ENCODE assay signal across 8 mouse cellular contexts in the genomic region with DNA sequence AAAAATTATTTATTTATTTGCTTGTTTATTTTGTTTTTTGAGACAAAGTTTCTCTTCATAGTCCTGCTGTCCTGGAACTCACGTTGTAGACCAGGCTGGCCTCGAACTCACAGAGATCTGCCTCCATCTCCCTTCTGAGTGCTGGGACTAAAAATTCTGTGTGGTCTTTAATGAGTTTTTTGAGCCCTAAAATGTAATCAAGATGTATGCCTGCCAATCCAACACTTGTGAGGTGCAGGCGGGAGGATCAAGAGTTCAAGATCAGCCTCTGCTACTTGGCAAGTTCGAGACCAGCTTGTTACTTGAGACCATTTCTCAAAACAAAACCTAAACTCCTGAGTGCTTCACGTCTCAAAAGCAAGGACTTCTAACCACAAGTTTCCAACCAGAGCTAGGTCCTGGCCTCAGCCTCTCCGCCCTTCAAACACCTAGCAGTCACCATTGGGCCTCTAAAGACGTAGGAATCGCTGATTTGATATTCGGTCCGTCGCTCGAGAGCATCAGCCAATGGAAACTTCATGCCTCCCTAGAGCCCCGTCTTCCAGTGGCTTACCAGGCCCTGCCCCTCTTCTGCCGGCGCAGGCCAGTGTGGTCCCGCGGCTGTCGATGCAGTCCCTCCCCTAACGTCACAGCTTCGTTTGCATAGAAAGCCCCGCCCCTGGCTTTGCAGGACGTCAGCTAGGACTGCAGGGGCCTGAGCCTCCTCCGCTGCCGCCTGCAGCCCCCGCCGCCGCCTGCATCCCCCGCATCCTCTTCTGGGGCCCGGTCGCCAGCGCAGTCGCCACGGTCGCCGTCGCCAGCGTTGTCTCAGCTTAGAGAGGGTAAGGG. TPM values are rescaled to one million over a fixed set of nuclear protein-coding genes. Genes with fewer than 3 reads are reported as not detected.
A peak's percentile ranks its signal among the peaks of the same experiment; 100 is the strongest.
DNase-seq lines count a peak whose midpoint lies in the region; ATAC-seq lines count a peak whose summit lies in the region.

A gene (plus strand): TSS at position 637 of the 828 bp plus-strand sequence.

- peak; percentile 96 for ATAC-seq in hindbrain, embryonic 13.5 days (ENCODE audit: low FRiP score)

- H3K4me2 ChIP-seq in hindbrain, embryonic 13.5 days: peak within 1 kb of the TSS; percentile 88

- WGBS in hindbrain, embryonic 13.5 days: 8% methylated on average over 37 of the region's 37 CpGs

- peak within 1 kb of the TSS; percentile 93 for H3K9ac ChIP-seq in hindbrain, embryonic 13.5 days

- DNase-seq in NIH3T3 (ENCODE audit: low read depth): peak; percentile 98
- peak; percentile 97 to 98 for DNase-seq in cerebellum, postnatal 10 days
- DNase-seq in frontal cortex, postnatal 14 days (ENCODE audit: low spot score in 2 of 2): peak; percentile 94 to 97
- DNase-seq in layer of hippocampus, postnatal 25 days (ENCODE audit: extremely low spot score in 1 of 2, low spot score in 1 of 2): peak; percentile 80 to 87
- peak; percentile 99 for DNase-seq in lung, postnatal 25 days (ENCODE audit: low spot score)
- peak; percentile 98 for DNase-seq in retina, embryonic 14.5 days (ENCODE audit: low spot score)
- peak; percentile 92 for DNase-seq in thymus, postnatal 4 days

- H3K36me3 ChIP-seq in hindbrain, embryonic 13.5 days: peaks cover 32% of the 10 kb centered on the region

- peaks cover 52% of the 10 kb centered on the region for H3K4me1 ChIP-seq in hindbrain, embryonic 13.5 days (replicated peaks)

- H3K27me3 ChIP-seq in hindbrain, embryonic 13.5 days: peaks cover 6% of the 10 kb centered on the region

- no peaks in the 10 kb centered on the region for H3K9me3 ChIP-seq in hindbrain, embryonic 13.5 days

- peak within 1 kb of the TSS; percentile 76 for H3K4me3 ChIP-seq in hindbrain, embryonic 13.5 days

- peak within 1 kb of the TSS; percentile 96 for H3K27ac ChIP-seq in hindbrain, embryonic 13.5 days

RNA-seq across cellular contexts. Expression of the gene that starts here (rescaled TPM):
- polyA plus RNA-seq in hindbrain, embryonic 13.5 days (2015; fragmentation: Nextera tagmentation; extraction: Ambion mirVana): 352 and 355 TPM in 2 replicates
- total RNA-seq in layer of hippocampus, postnatal 25 days (2021): 100 to 1,000 TPM; 789 to 843 TPM

Comparison
In these comparisons a context has a peak if more than half of its experiments do, and no peak if none do; other contexts are left out.
1. Peak in every context shown above with its lines: DNase-seq, ATAC-seq, H3K4me3 ChIP-seq and H3K27ac ChIP-seq.